Mouse (Mus musculus) naive thymus-derived CD4-positive, alpha-beta T cell, adult 2 months (primary cell): ENCODE data around the gene Tmem56.

Experiments used
- DNase-seq: peaks from one replicate; pipeline ENCODE4 v3.0.0-alpha.2; 2011; ENCODE audit warnings: low read depth

Gene Tmem56

GRCm38 (mm10) chr3:121239096-121239495 is 43.8 kb downstream of the Tmem56 start:
- DNase-seq: no peak

- DNase-seq: no peak
Observed at GRCm38 (mm10) chr3:121224763-121225162, 58.1 kb downstream of the Tmem56 start.

- no peak for DNase-seq
Observed at GRCm38 (mm10) chr3:121224185-121224584, 58.7 kb downstream of the Tmem56 start.

- DNase-seq: no peak
Observed at GRCm38 (mm10) chr3:121221987-121222386, 60.9 kb downstream of the Tmem56 start.

GRCm38 (mm10) chr3:121217011-121217410 is 65.9 kb downstream of the Tmem56 start:
- no peak for DNase-seq

GRCm38 (mm10) chr3:121213501-121213900 is 69.4 kb downstream of the Tmem56 start:
- DNase-seq: no peak

- DNase-seq: no peak
Observed at GRCm38 (mm10) chr3:121212156-121212555, 70.7 kb downstream of the Tmem56 start.

- DNase-seq: no peak
Observed at GRCm38 (mm10) chr3:121208994-121209393, 73.9 kb downstream of the Tmem56 start.

- DNase-seq: no peak
Observed at GRCm38 (mm10) chr3:121206202-121206882, 76.6 kb downstream of the Tmem56 start.

- no peak for DNase-seq
Observed at GRCm38 (mm10) chr3:121202638-121203037, 80.3 kb downstream of the Tmem56 start.

- DNase-seq: no peak
Observed at GRCm38 (mm10) chr3:121201012-121201747, 81.7 kb downstream of the Tmem56 start.

- no peak for DNase-seq
Observed at GRCm38 (mm10) chr3:121189199-121189598, 93.7 kb downstream of the Tmem56 start.

- DNase-seq: no peak
Observed at GRCm38 (mm10) chr3:121187510-121187909, 95.4 kb downstream of the Tmem56 start.

- DNase-seq: no peak
Observed at GRCm38 (mm10) chr3:121186925-121187324, 96.0 kb downstream of the Tmem56 start.

- no peak for DNase-seq
Observed at GRCm38 (mm10) chr3:121185197-121185596, 97.7 kb downstream of the Tmem56 start.

- DNase-seq: no peak
Observed at GRCm38 (mm10) chr3:121176011-121176410, 106.9 kb downstream of the Tmem56 start.

- no peak for DNase-seq
Observed at GRCm38 (mm10) chr3:121174248-121174945, 108.5 kb downstream of the Tmem56 start.

- DNase-seq: no peak
Observed at GRCm38 (mm10) chr3:121172718-121173117, 110.2 kb downstream of the Tmem56 start.

GRCm38 (mm10) chr3:121171872-121172265 is 111.0 kb downstream of the Tmem56 start:
- no peak for DNase-seq

- peak; percentile 94 for DNase-seq
Observed at GRCm38 (mm10) chr3:121171243-121171871, 111.5 kb downstream of the Tmem56 start, which contains the start of gene Rwdd3. TSS of gene Rwdd3 (minus strand) at chr3:121171695.

GRCm38 (mm10) chr3:121170631-121171030 is 112.3 kb downstream of the Tmem56 start:
- no peak for DNase-seq
